Mouse (Mus musculus): Measurements from ENCODE around the gene Ccpg1os. TPM values are rescaled to one million over a fixed set of nuclear protein-coding genes. Genes with fewer than 3 reads are reported as not detected.

Gene Ccpg1os
- total RNA-seq, 2 experiments from 2014 or later, result 5.2 to 6.2 TPM

Small RNA genes lying within 50 kb of the gene (microRNA-seq; reads per million reads assigned to microRNA genes)
- not detected for gene Gm27353

Other genes with a start within 250 kb of the Ccpg1os start
- 1 to 10 TPM in 1 of 2 experiments, under 1 TPM in 1; 0.98 to 1.9 TPM for gene Prtg, start 178.5 kb downstream of the Ccpg1os start, total RNA-seq (2021)
- gene Pygo1, start 59.7 kb downstream of the Ccpg1os start, total RNA-seq (2021), result 1 to 10 TPM; 6.2 to 7.0 TPM
- gene Dyx1c1, start 26.6 kb downstream of the Ccpg1os start, total RNA-seq (2021), result under 1 TPM; 0.54 to 0.80 TPM
- gene Gm44503, start 26.5 kb downstream of the Ccpg1os start, total RNA-seq (2021), result not detected
- 10 to 100 TPM; 30.4 to 36.2 TPM for gene Ccpg1, start within 50 bp of the Ccpg1os start, total RNA-seq (2021)
- 1 to 10 TPM; 6.7 to 7.0 TPM for gene Pigb, start 55.0 kb upstream of the Ccpg1os start, total RNA-seq (2021)
- gene Rab27a, start 59.5 kb upstream of the Ccpg1os start, total RNA-seq (2021), result 1 to 10 TPM; 2.5 to 3.1 TPM
- gene Khdc3, start 116.5 kb upstream of the Ccpg1os start, total RNA-seq (2021), result not detected
- gene Gm20509, start 117.1 kb upstream of the Ccpg1os start, total RNA-seq (2021), result not detected
- gene Rsl24d1, start 128.0 kb upstream of the Ccpg1os start, total RNA-seq (2021), result 10 to 100 TPM; 45.3 to 47.6 TPM